Mouse (Mus musculus) embryonic facial prominence, embryonic 14.5 days (tissue): ENCODE measurements around the gene Zfp605. TPM values are rescaled to one million over a fixed set of nuclear protein-coding genes. Genes with fewer than 3 reads are reported as not detected.

Source experiments
- polyA plus RNA-seq: library from polyadenylated mRNA; unstranded; fragments of >200 nt; fragmentation: Nextera tagmentation; extraction: Ambion mirVana; gene quantifications from 2 replicates; pipeline ENCODE4 v1.2.1, GENCODE M21; 2014

Gene Zfp605
- polyA plus RNA-seq, 1 experiment from 2014 or later, result 4.0 TPM

Other genes starting within 250 kb of the Zfp605 start
- gene Gm15446, start 186.7 kb upstream of the Zfp605 start, polyA plus RNA-seq, result 0.57 and 0.81 TPM in 2 replicates
- 19.3 and 21.3 TPM in 2 replicates for gene Zfp932, start 113.6 kb upstream of the Zfp605 start, polyA plus RNA-seq
- 2.1 and 3.6 TPM in 2 replicates for gene Gm17655, start 37.6 kb upstream of the Zfp605 start, polyA plus RNA-seq
- 0.71 and 1.0 TPM in 2 replicates for gene Gm35315, start 15.7 kb upstream of the Zfp605 start, polyA plus RNA-seq
- gene Plcxd1, start 10.1 kb upstream of the Zfp605 start, polyA plus RNA-seq, result 1.7 and 1.8 TPM in 2 replicates
- gene Gtpbp6, start 1.9 kb upstream of the Zfp605 start, polyA plus RNA-seq, result 25.8 and 28.2 TPM in 2 replicates
- gene Chfr, start 25.8 kb downstream of the Zfp605 start, polyA plus RNA-seq, result 35.6 and 38.7 TPM in 2 replicates
- gene Golga3, start 66.6 kb downstream of the Zfp605 start, polyA plus RNA-seq, result 30.1 and 31.5 TPM in 2 replicates
- gene Ankle2, start 120.9 kb downstream of the Zfp605 start, polyA plus RNA-seq, result 26.5 and 29.1 TPM in 2 replicates
- gene Pgam5, start 159.8 kb downstream of the Zfp605 start, polyA plus RNA-seq, result 57.5 and 68.9 TPM in 2 replicates
- 5.2 and 6.7 TPM in 2 replicates for gene Pxmp2, start 176.1 kb downstream of the Zfp605 start, polyA plus RNA-seq
- gene Pole, start 176.2 kb downstream of the Zfp605 start, polyA plus RNA-seq, result 20.5 and 24.5 TPM in 2 replicates
- gene P2rx2, start 233.1 kb downstream of the Zfp605 start, polyA plus RNA-seq, result 2.3 and 2.4 TPM in 2 replicates
- gene Lrcol1, start 234.6 kb downstream of the Zfp605 start, polyA plus RNA-seq, result not detected in 2 replicates